Mouse (Mus musculus) spleen, postnatal 36 days (tissue): ENCODE measurements at regions not wholly inside any gene's neighbourhood (a gene's known extent, or its start where the extent isn't known, plus 50 kb on each side); places are given as distances from the start of the nearest gene placed in this dataset.

Source experiments
- DNase-seq, 2 experiments: peaks; one replicate each; pipeline ENCODE4 v3.0.0; 2022; ENCODE audit warnings: low spot score in 2 of 2, mixed read lengths in 1 of 2

DNA sequence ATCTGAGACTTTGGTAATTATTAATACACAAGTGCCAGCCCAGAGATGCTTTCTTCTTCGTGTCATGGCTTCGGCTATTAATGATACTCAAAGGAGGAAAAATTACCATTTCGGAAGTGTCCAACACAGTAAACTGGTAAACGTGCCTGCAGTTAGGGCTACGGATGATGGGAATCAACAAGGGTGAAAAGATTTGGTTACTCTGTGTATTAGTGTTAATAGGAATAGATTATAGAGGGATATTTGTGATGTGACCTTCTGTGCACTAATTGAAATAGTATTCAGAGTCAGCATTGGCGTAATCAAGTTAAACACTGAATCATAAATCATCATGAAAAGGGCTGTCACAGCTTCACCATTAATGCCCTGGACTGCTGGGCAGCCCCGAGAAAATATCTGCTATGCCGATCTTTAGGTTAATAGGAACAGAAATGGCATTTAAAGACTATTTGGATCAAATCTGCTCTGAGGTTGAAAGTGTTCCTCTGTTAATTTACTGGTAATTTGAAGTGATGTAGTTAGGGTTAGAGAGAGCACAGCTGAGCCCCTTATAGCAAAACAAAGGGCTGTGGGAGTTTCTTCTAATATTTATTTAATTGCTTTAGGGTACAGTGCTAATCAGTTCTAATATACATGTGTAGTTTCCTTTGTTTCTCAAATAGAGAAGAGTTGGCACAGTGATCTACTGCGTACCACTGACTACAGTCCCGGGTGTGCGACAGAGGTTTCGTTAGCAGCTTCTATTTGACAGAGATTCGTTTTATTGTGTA is 160.7 kb downstream of the Rpl36a-ps1 start:
- no peak for DNase-seq

DNA sequence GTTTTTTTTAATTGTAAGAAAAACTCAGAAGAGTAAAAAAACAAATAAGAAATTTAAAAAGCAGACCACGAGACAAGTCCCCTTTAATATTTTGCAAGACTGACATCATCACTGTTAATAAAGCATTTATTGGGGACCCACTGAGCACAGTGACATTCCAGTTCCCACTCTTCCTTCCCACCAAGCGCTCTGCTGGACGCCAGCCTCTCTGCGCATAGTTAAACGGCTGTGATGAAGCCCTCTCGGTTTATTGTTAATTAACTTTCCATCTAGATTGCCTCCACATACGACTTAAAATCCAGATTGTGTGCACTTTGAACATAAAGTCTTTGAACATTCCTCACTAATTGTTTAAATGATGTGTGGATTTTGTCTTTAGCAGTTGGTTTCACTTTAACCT is 161.7 kb downstream of the Rpl36a-ps1 start:
- no peak for DNase-seq

DNA sequence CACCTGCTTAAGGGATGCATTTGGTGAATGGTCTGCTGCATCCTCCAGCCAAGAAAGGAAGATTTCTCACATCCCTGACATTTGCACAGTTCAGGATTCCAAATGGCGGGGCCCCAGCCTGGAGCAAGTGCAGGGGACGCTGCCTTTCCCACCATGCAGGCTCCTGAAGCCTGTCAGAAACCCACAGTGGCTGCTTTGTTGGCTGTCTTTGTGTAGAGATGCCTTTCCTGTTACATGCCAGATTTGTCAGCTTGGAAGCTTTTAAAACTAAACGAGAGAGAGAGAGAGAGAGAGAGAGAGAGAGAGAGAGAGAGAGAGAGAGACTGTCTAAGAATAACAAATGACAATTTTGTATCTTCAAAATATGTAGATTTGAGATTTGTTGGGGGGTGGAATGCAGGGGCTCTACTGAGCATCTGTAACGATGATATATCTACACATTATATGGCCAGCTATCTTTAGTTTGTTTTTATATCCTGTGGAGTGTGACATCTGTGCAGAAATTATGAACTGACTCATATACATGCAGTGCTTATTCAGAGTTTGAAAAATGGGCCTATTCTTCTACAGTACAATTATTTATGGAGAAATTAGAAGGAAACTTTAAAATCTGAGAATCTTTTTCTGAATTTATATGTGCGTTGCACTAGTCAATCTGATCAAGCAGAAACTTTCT is 164.0 kb downstream of the Rpl36a-ps1 start:
- no peak for DNase-seq

DNA sequence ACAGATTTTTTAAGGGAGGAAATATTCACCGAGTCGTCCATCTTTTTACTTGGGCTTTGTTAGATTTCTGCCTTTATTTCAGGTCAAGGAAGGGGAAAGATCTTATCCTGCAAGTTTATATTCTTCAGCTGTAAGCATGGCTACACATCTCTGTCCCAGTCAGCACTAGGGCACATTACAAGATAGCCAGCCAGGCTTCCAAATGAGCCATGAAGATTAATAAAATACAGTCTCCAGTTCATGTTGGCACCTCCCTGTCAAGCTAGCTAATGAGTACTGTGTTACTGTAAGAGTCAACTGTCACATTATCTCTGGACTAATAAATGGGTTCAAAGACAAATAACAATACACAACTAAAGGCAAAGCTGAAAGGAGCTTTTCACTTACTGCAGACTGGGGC is 166.6 kb downstream of the Rpl36a-ps1 start:
- DNase-seq: no peak

DNA sequence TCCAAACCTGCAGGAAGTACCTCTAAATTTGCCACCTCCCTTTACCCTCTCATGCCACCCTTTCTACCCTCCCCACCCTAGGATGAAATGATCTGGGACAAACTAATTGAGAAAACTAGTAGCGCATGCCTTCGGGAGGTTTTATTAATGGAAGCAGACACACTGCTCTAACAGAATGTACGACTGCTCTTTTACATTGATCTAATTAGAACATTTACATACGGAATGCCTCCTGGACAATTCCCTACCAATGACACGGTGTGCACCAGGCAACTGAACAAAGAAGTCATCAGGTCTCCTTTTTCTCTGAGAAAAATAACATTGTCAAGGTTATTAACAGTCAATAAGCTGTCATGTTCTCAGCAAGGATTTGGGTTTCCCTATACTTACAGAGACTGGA is 180.5 kb downstream of the Rpl36a-ps1 start:
- no peak for DNase-seq

DNA sequence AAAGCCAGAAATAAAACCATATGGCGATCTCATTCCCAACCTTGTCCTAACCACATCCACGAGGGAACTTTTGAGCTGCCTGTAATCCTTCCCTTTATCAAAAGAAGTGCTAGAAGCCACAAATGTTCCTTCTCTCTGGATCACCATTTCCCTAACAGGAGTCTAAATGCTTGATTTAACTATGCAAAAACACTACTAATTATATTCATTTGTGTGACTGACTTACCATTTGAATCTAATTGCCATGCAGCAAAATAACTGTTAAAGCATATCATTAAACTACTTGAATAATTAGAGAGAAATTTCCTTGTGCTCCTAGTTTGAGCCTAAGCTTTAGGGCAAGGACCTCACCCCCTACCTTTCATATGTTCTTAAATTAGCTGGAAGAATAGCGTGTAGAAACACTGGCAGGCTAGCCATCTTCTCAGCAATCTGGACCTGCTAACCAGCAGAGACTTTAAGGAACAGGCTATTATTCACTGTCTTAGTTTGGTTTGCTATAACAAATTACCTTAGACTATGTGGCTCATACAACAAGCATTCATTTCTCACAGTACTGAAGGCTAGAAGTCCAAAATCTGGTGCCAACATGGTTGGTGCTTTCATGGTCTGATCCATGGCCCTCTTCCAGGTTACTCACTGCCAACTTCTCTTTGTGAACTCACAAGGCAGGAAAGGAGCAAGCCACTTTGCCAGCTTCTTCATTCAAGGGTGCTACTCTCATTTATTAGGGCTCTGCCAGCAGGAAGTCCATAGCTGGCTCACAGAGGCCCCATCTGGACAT is 183.7 kb downstream of the Rpl36a-ps1 start:
- no peak for DNase-seq

DNA sequence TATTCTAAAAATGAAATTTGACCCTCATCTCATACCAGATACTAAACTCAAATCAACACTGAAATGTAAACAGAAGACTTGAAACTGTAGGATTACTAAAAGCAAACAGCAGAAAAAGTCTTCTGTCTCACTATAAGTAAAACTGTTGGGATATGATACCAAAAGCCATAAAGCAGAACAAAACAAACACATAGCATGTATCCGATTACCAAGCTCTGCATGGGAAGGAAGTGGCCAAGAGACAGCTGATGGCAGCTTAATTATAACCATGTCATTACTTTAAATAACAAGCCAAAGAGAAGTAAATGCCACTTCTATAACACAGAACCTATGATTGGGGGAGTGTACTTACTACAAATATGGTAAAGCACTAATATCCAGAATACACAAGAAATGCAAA is 186.0 kb downstream of the Rpl36a-ps1 start:
- no peak for DNase-seq

DNA sequence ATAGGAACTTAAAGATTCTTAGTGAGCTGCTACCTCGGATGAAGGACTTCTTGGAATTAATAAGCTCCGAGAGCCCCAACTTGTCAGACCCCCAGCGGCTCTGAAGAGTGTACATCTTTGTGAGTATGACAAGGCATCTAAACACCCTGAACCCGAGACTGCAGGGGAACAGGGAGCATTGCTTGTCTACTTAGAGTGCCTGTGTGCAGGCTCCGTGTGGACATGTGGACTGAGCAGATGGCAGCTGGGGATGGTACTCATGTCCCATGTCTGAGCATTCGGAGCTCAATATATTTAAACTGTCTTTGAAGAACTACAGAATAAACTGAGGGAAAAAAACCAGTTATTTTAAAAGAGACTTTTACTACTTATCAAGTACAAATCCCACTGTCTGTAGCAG is 189.1 kb downstream of the Rpl36a-ps1 start:
- no peak for DNase-seq

DNA sequence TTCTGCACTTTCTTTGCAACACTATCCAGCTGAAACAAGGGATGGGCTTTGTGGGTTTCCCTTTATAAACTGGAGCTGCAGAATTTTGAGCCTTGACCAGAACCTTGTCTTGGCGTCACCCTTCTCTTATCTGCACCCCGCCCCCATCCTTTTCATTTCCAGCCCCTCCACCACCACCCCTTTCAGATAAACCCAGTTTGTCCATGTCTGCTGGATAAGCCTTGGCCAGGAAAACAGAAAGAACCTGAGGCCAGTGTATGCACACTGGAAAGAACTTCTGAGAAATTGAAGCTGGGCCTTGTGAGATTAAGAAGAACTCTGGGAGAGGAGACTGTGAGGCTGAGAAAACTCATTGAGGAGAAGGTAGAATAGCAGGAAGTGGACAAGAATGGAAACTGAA is 192.8 kb downstream of the Rpl36a-ps1 start:
- no peak for DNase-seq

DNA sequence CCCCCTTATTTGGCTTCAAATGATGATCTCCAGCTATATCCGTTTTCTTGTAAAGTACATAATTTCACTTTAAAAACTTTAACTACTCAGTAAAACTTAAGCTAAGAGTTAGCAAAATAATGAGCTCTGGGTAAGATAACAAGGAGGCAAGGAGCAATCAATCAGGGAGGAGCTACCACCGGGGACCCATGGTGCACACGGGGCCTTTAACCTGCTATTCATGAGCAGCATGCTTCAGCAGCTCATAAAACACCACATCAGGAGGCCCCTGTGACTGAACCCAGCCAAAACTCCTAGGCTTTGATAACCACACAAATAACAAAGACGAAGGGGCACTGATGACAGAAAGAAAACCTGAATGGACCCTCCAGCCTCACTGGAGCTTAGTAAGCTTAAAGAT is 202.1 kb downstream of the Rpl36a-ps1 start:
- DNase-seq: no peak

DNA sequence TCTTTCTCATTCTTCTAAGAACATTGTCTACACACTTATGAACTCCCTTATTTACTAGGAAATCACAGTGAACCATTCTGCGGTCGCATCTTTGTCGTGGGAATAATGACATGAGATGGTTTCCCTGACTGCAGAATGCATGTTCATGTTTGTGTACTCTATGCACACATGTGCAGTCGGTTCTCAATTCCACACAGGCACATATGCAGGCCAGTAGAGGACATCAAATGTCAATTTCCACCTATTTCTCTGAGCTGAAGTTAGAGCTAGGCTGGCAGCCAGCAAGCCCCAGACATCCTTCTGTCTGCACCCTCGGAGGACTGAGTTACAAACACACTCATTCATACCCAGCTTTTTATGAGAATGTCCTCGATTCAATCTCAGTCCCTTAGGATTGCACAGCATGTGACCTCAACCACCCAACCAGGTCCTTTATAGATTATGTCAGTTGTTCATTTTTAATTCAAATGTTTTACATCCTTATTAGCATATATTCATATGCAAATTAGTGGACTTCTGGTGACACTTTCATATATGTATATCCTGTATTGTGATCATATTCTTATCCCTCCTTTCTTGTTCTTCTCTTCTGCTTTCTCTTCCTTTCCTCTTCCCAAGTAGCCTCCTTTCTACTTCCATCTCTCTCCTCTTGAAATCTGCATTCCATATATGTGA is 202.7 kb downstream of the Rpl36a-ps1 start:
- no peak for DNase-seq

DNA sequence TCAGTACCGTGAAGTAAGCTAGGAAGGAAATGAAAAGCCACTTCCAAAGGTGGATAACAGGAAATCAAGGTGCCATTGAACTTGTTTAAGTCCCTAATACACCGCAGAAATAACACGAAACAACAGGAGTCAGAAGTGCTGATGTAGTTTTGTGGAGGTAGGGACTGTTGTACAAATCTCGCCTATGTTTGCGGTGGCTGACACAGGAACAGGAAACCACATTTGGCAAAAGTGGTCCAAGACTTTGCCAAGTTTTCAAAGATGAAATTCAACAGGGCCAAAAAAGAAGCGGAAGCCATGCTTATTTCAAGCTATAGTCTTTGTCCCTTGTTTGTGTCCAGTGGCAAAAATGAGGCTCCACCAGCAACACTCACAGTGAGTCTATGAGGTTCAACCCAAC is 204.3 kb downstream of the Rpl36a-ps1 start:
- no peak for DNase-seq

DNA sequence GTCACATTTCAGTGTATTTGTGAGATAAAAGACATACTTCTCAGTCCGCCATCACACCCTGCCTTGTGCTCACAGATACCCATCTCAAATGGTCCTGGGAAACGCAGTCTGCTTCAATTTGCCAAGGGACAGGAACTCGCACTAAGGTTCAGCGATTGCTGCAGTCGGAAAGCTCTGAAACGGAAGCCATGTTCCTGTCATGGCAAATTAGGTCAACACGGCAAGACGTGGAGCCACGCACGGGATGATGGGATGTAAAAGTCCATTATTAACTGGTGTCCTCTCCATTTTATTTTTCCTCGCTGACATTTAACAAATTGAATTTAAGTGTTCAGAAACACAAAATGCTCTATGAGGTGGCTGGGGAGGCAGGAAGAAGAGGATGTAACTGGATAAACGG is 212.4 kb downstream of the Rpl36a-ps1 start:
- DNase-seq: no peak

DNA sequence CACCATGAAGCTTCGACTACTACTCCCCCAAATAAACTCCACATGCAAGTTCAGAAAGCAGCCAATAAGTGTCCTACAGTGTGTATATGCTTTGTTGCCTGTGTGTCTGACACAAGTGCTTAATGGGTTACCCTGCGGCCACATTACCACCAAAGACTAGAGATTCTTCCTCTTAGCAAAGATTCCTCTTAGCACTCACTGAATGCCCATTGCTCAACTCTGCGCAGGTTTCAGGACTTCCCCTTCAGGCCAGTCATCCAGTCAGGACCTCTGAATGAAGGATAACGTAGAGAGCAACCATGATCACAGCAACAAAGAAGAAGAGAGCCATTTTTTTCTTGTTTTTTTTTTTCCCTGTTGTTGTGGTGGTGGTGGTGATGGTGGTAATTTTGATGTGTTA is 222.0 kb downstream of the Rpl36a-ps1 start:
- no peak for DNase-seq

DNA sequence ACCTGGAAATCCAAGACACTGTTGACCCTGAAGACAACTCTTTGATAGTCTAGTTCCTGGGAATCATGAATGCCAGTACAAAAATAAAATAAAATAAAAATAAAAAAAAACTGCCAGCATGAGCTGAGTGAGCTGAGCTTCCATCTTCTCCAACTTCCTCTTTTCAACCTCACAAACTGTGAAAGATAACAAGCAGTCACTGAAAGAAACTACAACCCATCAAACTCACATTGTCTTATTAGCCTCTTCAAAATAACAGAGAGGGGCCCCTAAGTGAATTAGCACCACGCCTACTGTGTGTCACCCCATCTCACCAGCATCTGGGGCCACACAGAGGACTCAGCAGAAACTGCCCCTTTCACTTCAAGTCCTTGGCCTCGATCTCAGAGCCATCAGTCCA is 225.3 kb downstream of the Rpl36a-ps1 start:
- DNase-seq: no peak

DNA sequence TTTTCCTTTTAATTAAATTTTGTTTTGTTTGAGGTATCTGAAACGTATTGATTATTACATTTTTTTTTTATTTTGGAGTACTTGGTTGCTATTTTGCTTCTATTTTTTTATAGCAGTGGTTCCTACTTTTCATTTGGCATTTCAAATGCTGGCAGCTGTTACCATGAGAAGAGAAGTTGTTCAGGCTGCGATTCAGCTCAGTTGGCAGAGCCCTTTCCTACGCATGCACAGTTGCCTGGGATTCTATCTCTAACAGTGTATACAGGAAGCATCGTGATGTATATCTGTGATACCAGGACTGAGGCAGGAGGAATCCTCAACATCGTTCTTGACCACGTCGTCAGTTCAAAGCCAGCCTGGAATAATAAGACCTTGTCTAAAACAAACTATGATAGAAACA is 226.6 kb downstream of the Rpl36a-ps1 start:
- DNase-seq: no peak

DNA sequence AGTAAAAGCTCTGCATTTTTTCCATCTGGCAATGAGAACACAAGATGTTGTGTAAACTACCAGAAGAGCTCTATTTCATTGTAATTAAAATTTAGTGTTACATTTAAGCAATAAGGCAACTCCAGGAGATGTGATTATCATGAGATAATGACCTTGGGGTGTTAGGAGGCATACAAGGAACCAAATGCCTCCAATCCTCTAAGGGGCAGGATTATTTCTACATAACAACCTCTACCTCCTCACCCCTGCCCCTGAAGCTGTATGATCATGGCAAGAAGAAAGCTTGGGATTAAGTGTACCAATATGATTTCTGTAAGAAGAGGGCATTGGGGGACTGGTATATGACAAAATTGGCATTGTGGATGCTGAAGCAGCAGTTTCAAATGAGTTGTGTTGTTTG is 228.8 kb downstream of the Rpl36a-ps1 start:
- no peak for DNase-seq

DNA sequence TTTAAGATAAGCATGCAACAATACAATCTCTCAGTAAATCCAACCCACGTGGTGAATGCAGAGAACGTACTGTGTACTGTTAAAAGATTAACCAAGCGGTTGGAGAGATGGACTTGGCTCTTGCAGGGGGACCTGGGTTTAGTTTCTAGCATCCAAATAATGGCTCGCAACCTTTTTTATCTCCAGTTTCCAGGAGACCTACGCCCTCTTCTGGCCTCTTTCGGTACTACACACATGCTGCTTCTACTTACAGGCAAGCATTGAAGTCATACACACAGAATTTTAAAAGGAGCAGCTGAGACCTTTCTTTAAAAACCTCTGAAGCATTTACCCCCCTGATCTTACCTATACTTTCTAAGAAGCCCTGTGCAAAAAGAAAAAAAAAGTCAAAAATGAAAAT is 243.4 kb downstream of the Rpl36a-ps1 start:
- DNase-seq: no peak

DNA sequence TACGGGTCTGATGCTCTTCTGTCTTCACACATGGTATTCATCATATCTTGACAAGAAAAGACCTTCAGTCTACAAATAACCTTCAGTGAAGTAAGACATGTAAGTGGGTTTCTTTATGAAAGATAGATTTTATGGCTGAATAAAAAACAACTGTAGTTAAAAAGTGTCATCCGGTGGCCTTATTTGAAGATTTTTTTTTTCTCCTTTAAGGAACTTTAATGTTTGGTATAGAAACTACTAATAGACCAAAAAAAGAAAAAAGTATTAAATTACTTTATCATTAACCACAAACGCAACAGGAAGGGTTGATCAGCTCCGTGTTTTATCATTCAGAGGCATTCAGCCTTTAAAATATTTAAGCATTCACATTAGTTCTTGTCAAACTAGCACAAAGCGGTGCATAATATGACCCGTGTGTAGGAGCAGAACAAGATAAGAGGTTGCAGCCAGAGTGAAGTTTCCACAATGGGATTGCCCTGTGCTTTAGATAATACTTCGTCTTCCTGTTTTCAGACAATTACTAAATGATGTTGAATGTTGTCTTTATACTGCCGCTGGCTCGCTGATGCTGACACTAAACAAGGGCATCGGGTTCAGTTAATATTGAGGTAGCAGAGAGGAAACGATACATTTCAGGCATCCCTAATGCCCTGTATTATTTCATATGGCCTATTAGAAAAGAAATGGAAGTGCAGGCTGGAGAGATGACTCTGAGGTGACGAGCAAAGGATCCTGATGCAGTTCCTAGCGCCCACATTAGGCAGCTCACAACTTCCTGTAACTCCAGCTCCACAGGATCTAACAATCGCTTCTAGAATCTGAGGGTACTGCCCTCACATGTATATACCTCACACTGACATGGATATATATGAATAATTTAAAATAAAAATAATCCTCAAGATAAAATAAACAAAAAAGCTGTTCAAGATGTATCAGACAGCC is 244.8 kb downstream of the Rpl36a-ps1 start:
- no peak for DNase-seq

DNA sequence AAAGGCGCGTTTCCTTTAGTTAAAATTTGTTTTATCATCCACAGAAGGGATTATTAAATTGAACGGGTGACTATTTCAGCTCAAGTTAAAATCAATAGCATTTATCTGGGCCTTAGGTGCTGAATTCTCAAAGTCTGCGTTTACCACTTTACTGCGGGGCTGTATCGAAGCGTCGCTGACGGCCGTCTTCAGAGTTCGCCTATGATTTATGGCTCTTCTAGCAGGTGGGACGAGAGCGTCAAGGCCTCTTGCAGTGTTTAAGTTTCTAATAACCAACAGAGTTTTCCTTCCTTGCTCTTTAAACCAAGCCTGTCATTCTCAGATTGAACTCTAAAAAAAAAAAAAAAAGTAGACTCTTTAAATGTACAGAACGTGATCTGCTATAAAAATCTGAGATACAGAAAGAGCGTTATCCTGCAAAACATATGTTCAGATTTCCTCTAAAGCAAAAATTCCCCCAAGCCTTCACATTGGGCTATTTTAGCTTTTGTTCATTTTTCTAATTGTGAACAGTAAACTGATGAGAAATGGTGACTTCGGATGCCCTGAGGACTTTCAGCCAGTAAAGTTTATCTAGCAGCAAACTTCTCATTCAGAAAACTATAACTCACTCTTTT is 246.9 kb downstream of the Rpl36a-ps1 start:
- DNase-seq: no peak

DNA sequence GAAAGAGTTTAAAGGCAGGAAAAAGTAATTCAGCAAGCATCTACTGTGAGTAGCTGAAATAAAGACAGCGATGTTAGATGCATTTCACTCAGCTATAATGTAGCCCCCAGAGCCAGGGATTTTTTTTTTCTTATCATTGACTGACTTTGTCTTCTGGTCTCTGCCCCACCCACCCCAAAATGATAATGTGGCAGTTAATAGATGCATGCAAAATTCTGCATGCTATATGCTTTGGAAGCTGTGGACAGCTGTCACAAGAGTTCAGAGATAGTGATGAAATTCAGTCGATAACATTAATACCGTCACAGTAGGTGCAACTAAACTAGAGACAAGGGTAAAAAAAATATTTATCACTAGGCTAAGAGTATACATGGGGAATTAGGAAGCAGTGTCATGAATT is 263.7 kb downstream of the Rpl36a-ps1 start:
- no peak for DNase-seq
